Mouse (Mus musculus) limb, embryonic 14.5 days (tissue): Measurements from ENCODE around the gene Tecr. TPM values are rescaled to one million over a fixed set of nuclear protein-coding genes. Genes with fewer than 3 reads are reported as not detected.

ENCODE experiments used
- ATAC-seq: fragments of 200-750 bp; cut with Nextera tagmentation; 2 replicates; pipeline ENCODE4 v1.8.0; 2017; ENCODE audit warnings: low read depth, moderate number of reproducible peaks, moderate TSS enrichment; ENCODE audit not compliant: low FRiP score
- DNase-seq: peaks from one replicate; pipeline ENCODE4 v3.0.0-alpha.2; 2015; ENCODE audit warnings: low spot score
- H3K27ac ChIP-seq: fragments of 300-500 bp; sonication (generic); replicated peaks from 2 replicates; pipeline ENCODE4 v1.5.1; 2014; ENCODE audit warnings: low read depth, mild to moderate bottlenecking, low read length, moderate library complexity, mixed read lengths
- H3K27me3 ChIP-seq: fragments of 300-500 bp; sonication (generic); 2 replicates; pipeline ENCODE4 v1.6.1; 2014; ENCODE audit warnings: low read length, mixed read lengths; ENCODE audit not compliant: control insufficient read depth, insufficient read depth
- H3K36me3 ChIP-seq: fragments of 300-500 bp; sonication (generic); 2 replicates; pipeline ENCODE4 v1.6.1; 2014; ENCODE audit warnings: mild to moderate bottlenecking, low read length, moderate library complexity, mixed read lengths; ENCODE audit not compliant: control insufficient read depth, insufficient read depth
- H3K4me1 ChIP-seq: fragments of 300-500 bp; sonication (generic); 2 replicates; pipeline ENCODE4 v1.6.1; 2014; ENCODE audit warnings: antibody characterized with exemption, low read length, mixed read lengths; ENCODE audit not compliant: control insufficient read depth, insufficient read depth
- H3K4me2 ChIP-seq: fragments of 300-500 bp; sonication (generic); replicated peaks from 2 replicates; pipeline ENCODE4 v1.6.1; 2014; ENCODE audit warnings: low read depth, mild to moderate bottlenecking, low read length, moderate library complexity; ENCODE audit not compliant: severe bottlenecking
- H3K4me3 ChIP-seq: fragments of 300-500 bp; sonication (generic); replicated peaks from 2 replicates; pipeline ENCODE4 v1.5.1; 2014; ENCODE audit warnings: low read length
- H3K9ac ChIP-seq: fragments of 300-500 bp; sonication (generic); 2 replicates; pipeline ENCODE4 v1.6.1; 2014; ENCODE audit warnings: mild to moderate bottlenecking, low read depth, low read length, moderate library complexity; ENCODE audit not compliant: severe bottlenecking
- H3K9me3 ChIP-seq: fragments of 300-500 bp; sonication (generic); 2 replicates; pipeline ENCODE4 v1.6.1; 2016; ENCODE audit warnings: low read length; ENCODE audit not compliant: control insufficient read depth
- POLR2A ChIP-seq: fragments of 200-500 bp; IDR thresholded peaks from 2 replicates; pipeline ENCODE4 v1.8.0; 2012; ENCODE audit warnings: inconsistent platforms, mild to moderate bottlenecking, moderate library complexity, borderline replicate concordance; ENCODE audit not compliant: insufficient read depth, insufficient read length; ENCODE audit errors: extremely low read depth
- whole genome bisulfite sequencing: fragments of 180-500 bp; shearing (Covaris S2); extraction: QIAGEN DNeasy Blood & Tissue Kit; methylation state at CpG from one replicate; pipeline ENCODE4 v1.1.7; 2014; 5-methylcytosine and 5-hydroxymethylcytosine counted together
- polyA plus RNA-seq, 2 experiments: library from polyadenylated mRNA; depleted of rRNA in 1 of 2; stranded (reverse) in 1 of 2; unstranded in 1 of 2; fragments of >200 nt; fragmentation: Nextera tagmentation in 1 of 2; extraction: Ambion mirVana in 1 of 2; gene quantifications; 2 replicates each; pipeline versions ENCODE4 v1.2.1 to v1.2.3; 2012 to 2014

Tecr gene
- polyA plus RNA-seq, 2 experiments: 589 to 595 TPM

GRCm38 (mm10) chr8:83587644-83588043 is 20.1 kb downstream of the Tecr start:
- H3K27ac ChIP-seq: no peak overlapping the region
- no peak for DNase-seq
- TF ChIP-seq POLR2A: no peak
- no peak overlapping the region for H3K4me2 ChIP-seq
- peaks cover 8% of the 10 kb centered on the region for H3K4me1 ChIP-seq
- H3K36me3 ChIP-seq: peaks cover 33% of the 10 kb centered on the region
- H3K9ac ChIP-seq: no peak overlapping the region
- H3K9me3 ChIP-seq: no peaks in the 10 kb centered on the region
- no peak overlapping the region for H3K4me3 ChIP-seq
- no peaks in the 10 kb centered on the region for H3K27me3 ChIP-seq
- ATAC-seq: no peak
- 81% methylated on average over 6 of the region's 6 CpGs for WGBS

- H3K27me3 ChIP-seq: no peaks in the 10 kb centered on the region
- peaks cover 32% of the 10 kb centered on the region for H3K36me3 ChIP-seq
- no peak for TF ChIP-seq POLR2A
- no peaks in the 10 kb centered on the region for H3K9me3 ChIP-seq
- no peaks in the 10 kb centered on the region; the same call in 1 of the 2 replicates for H3K4me1 ChIP-seq
- H3K4me2 ChIP-seq: no peak overlapping the region
- H3K4me3 ChIP-seq: no peak overlapping the region
- H3K27ac ChIP-seq: no peak overlapping the region
- 88% methylated on average over 3 of the region's 3 CpGs for WGBS
- H3K9ac ChIP-seq: no peak overlapping the region
- DNase-seq: no peak
- no peak for ATAC-seq
These were observed 22.4 kb downstream of the Tecr start for GRCm38 (mm10) chr8:83585333-83585732.

- Histone ChIP-seq H3K27ac (no peak overlapping the region), H3K36me3 (peaks cover 35% of the 10 kb centered on the region), H3K27me3 (no peaks in the 10 kb centered on the region), H3K9me3 (no peaks in the 10 kb centered on the region), H3K4me1 (no peaks in the 10 kb centered on the region; the same call in 1 of the 2 replicates), H3K4me2 (no peak overlapping the region), H3K9ac (no peak overlapping the region), H3K4me3 (no peak overlapping the region)
- ATAC-seq (no peak), DNase-seq (no peak)
- WGBS: 88% methylated on average over 1 of the region's 1 CpGs
- no peak for TF ChIP-seq POLR2A
These were observed 23.0 kb downstream of the Tecr start for GRCm38 (mm10) chr8:83584771-83585170.

DNA sequence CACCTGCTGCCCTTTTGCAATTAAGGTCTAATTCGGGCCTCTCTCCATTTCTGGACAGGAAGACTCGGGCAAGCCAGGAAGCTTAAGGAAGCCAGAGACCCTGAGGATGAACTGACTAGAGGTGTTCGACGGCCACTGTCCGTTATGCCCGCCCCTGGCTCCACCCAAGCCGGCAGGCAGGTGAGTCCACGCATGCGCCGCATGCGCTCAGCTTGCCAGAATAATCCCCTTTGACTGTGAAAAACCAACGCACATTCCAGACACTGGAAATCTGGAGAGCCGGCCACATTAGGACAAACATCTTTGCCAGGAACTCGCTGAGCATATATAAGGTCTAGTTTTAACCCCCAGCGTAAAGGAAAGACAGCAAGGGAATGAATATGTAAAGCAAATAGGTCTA is 24.5 kb downstream of the Tecr start:
- ATAC-seq (no peak), DNase-seq (no peak)
- no peak overlapping the region for H3K4me2 ChIP-seq
- no peak for TF ChIP-seq POLR2A
- WGBS: 87% methylated on average over 15 of the region's 15 CpGs
- no peak overlapping the region for H3K9ac ChIP-seq
- H3K27me3 ChIP-seq: no peaks in the 10 kb centered on the region
- H3K36me3 ChIP-seq: peaks cover 23% of the 10 kb centered on the region
- no peak overlapping the region for H3K27ac ChIP-seq
- no peaks in the 10 kb centered on the region; the same call in 1 of the 2 replicates for H3K4me1 ChIP-seq
- H3K4me3 ChIP-seq: no peak overlapping the region
- H3K9me3 ChIP-seq: no peaks in the 10 kb centered on the region

DNA sequence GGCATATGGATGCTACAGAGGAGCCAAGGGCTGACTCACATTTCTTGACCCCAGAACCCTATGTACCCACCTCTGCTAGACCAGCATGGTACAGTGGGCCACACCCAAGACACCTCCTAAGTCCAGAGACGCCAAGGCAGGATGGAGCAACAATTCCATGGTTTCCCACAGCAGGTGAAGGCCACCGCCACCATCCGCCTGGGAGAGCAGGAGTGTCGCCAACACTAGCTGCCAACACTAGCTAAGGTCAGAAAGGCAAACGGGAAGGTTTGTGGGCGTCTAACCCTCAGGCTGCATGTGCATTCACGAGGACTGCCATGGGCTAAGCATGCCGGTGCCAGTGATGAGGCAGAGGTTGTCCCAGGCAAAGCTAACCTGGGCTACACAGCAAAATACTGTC is 25.5 kb downstream of the Tecr start:
- H3K4me2 ChIP-seq: no peak overlapping the region
- H3K36me3 ChIP-seq: peaks cover 18% of the 10 kb centered on the region
- no peak for TF ChIP-seq POLR2A
- no peaks in the 10 kb centered on the region for H3K27me3 ChIP-seq
- H3K4me3 ChIP-seq: no peak overlapping the region
- no peak for DNase-seq
- H3K9me3 ChIP-seq: no peaks in the 10 kb centered on the region
- 89% methylated on average over 8 of the region's 8 CpGs for WGBS
- H3K9ac ChIP-seq: no peak overlapping the region
- no peak for ATAC-seq
- H3K27ac ChIP-seq: no peak overlapping the region
- peaks cover 4% of the 10 kb centered on the region for H3K4me1 ChIP-seq

DNA sequence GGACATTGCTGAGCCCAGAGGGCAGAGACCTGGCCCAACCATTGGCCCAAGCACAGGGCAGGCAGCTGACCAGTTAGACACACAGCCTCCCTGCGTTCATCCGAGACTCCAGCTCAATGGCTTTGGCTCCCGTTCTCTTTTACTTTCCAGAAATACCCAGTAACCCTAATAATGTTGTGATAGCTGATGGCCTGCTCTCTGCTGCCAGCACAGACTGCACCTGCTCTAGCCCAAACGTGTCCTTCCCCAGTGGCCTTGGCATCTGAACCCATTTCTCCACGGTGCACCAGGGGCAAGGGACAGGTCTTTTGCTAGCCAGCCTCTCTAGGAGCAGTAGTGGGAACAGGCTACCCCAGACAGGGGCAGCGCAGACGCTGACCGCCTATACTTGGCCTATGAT is 26.9 kb downstream of the Tecr start:
- Histone ChIP-seq H3K9me3 (no peaks in the 10 kb centered on the region), H3K27ac (no peak overlapping the region), H3K4me1 (peaks cover 5% of the 10 kb centered on the region), H3K4me3 (no peak overlapping the region), H3K9ac (no peak overlapping the region), H3K4me2 (no peak overlapping the region), H3K27me3 (no peaks in the 10 kb centered on the region), H3K36me3 (peaks cover 13% of the 10 kb centered on the region; the same call in 1 of the 2 replicates)
- no peak for TF ChIP-seq POLR2A
- DNase-seq (no peak), ATAC-seq (no peak)
- 92% methylated on average over 8 of the region's 8 CpGs for WGBS
